Mouse (Mus musculus) forebrain, embryonic 13.5 days (tissue): ENCODE measurements around the gene Gm20388. TPM values are rescaled to one million over a fixed set of nuclear protein-coding genes. Genes with fewer than 3 reads are reported as not detected.
A peak's percentile ranks its signal among the peaks of the same experiment; 100 is the strongest.

Experiments
- ATAC-seq: fragments of 200-750 bp; cut with Nextera tagmentation; 2 replicates; pipeline ENCODE4 v1.8.0; 2017
- H3K27ac ChIP-seq: fragments of 300-500 bp; sonication (generic); 2 replicates; pipeline ENCODE4 v1.5.1; 2015; ENCODE audit warnings: inconsistent platforms, mild to moderate bottlenecking, moderate library complexity
- H3K27me3 ChIP-seq: fragments of 300-500 bp; sonication (generic); 2 replicates; pipeline ENCODE4 v1.6.1; 2015; ENCODE audit warnings: mild to moderate bottlenecking, inconsistent platforms
- H3K36me3 ChIP-seq: fragments of 300-500 bp; sonication (generic); 2 replicates; pipeline ENCODE4 v1.6.1; 2015; ENCODE audit warnings: mild to moderate bottlenecking, inconsistent platforms; ENCODE audit not compliant: poor library complexity, severe bottlenecking
- H3K4me1 ChIP-seq: fragments of 300-500 bp; sonication (generic); 2 replicates; pipeline ENCODE4 v1.6.1; 2015; ENCODE audit warnings: inconsistent platforms
- H3K4me2 ChIP-seq: fragments of 300-500 bp; sonication (generic); 2 replicates; pipeline ENCODE4 v1.6.1; 2015; ENCODE audit warnings: inconsistent platforms, mild to moderate bottlenecking, moderate library complexity
- H3K4me3 ChIP-seq: fragments of 300-500 bp; sonication (generic); 2 replicates; pipeline ENCODE4 v1.5.1; 2015; ENCODE audit warnings: mild to moderate bottlenecking, inconsistent platforms
- H3K9ac ChIP-seq: fragments of 300-500 bp; sonication (generic); 2 replicates; pipeline ENCODE4 v1.6.1; 2015; ENCODE audit warnings: mild to moderate bottlenecking, inconsistent platforms
- H3K9me3 ChIP-seq: fragments of 300-500 bp; sonication (generic); replicated peaks from 2 replicates; pipeline ENCODE4 v1.6.1; 2016; ENCODE audit warnings: inconsistent platforms
- WGBS: fragments of 180-500 bp; shearing (Covaris S2); methylation state at CpG from one replicate; pipeline ENCODE4 v1.1.7; 2015; 5-methylcytosine and 5-hydroxymethylcytosine counted together
- polyA plus RNA-seq: library from polyadenylated mRNA; unstranded; fragments of >200 nt; fragmentation: Nextera tagmentation; extraction: Ambion mirVana; gene quantifications from 2 replicates; pipeline ENCODE4 v1.2.1, GENCODE M21; 2015

Gene Gm20388
- polyA plus RNA-seq, 1 experiment from 2014 or later, result 5.6 TPM

- no peak for ATAC-seq
- H3K4me1 ChIP-seq, result peaks cover 4% of the 10 kb centered on the region; the same call in 1 of the 2 replicates
These were observed 2287.9 kb downstream of the Gm20388 start for GRCm38 (mm10) chr8:122198378-122199025.

GRCm38 (mm10) chr8:122199191-122199590 lies 2288.6 kb downstream of the Gm20388 start:
- Histone ChIP-seq H3K4me1 (peaks cover 4% of the 10 kb centered on the region; the same call in 1 of the 2 replicates), H3K4me2 (no peak overlapping the region), H3K27ac (no peak overlapping the region), H3K9ac (no peak overlapping the region), H3K9me3 (no peaks in the 10 kb centered on the region), H3K27me3 (no peaks in the 10 kb centered on the region), H3K4me3 (no peak overlapping the region), H3K36me3 (no peaks in the 10 kb centered on the region)
- ATAC-seq, result no peak
- WGBS, result 88% methylated on average over 9 of the region's 9 CpGs

More at GRCm38 (mm10) chr8:122198378-122199025, 2287.9 kb downstream of the Gm20388 start:
- Histone ChIP-seq H3K9ac (no peak overlapping the region), H3K27ac (no peak overlapping the region), H3K36me3 (no peaks in the 10 kb centered on the region), H3K9me3 (no peaks in the 10 kb centered on the region), H3K4me2 (no peak overlapping the region), H3K4me3 (no peak overlapping the region), H3K27me3 (no peaks in the 10 kb centered on the region)
- 77% methylated on average over 12 of the region's 12 CpGs for WGBS

GRCm38 (mm10) chr8:122199841-122200240 lies 2289.2 kb downstream of the Gm20388 start:
- Histone ChIP-seq H3K27me3 (no peaks in the 10 kb centered on the region), H3K4me3 (no peak overlapping the region), H3K9me3 (no peaks in the 10 kb centered on the region), H3K27ac (no peak overlapping the region), H3K36me3 (no peaks in the 10 kb centered on the region), H3K4me1 (no peaks in the 10 kb centered on the region), H3K9ac (no peak overlapping the region), H3K4me2 (no peak overlapping the region)
- 76% methylated on average over 4 of the region's 4 CpGs for WGBS
- ATAC-seq, result no peak

- Histone ChIP-seq H3K27ac (no peak overlapping the region), H3K9ac (no peak overlapping the region), H3K36me3 (no peaks in the 10 kb centered on the region), H3K27me3 (no peaks in the 10 kb centered on the region), H3K4me3 (no peak overlapping the region), H3K4me2 (no peak overlapping the region), H3K4me1 (no peaks in the 10 kb centered on the region), H3K9me3 (no peaks in the 10 kb centered on the region; the same call in 1 of the 2 replicates)
- no peak for ATAC-seq
- 75% methylated on average over 3 of the region's 3 CpGs for WGBS
These were observed 2300.9 kb downstream of the Gm20388 start for GRCm38 (mm10) chr8:122211591-122211990.

- no peak overlapping the region for H3K9ac ChIP-seq
- no peak overlapping the region for H3K4me3 ChIP-seq
- H3K36me3 ChIP-seq, result no peaks in the 10 kb centered on the region
- H3K27me3 ChIP-seq, result no peaks in the 10 kb centered on the region
- no peak overlapping the region for H3K27ac ChIP-seq
- no peaks in the 10 kb centered on the region for H3K4me1 ChIP-seq
- no peaks in the 10 kb centered on the region for H3K9me3 ChIP-seq
- WGBS, result 87% methylated on average over 8 of the region's 8 CpGs
- no peak overlapping the region for H3K4me2 ChIP-seq
- ATAC-seq, result no peak
These were observed 2305.0 kb downstream of the Gm20388 start for GRCm38 (mm10) chr8:122215630-122216029.

- WGBS, result 72% methylated on average over 6 of the region's 6 CpGs
- Histone ChIP-seq H3K36me3 (no peaks in the 10 kb centered on the region), H3K9me3 (no peaks in the 10 kb centered on the region), H3K4me3 (no peak overlapping the region), H3K27ac (no peak overlapping the region), H3K9ac (no peak overlapping the region), H3K27me3 (no peaks in the 10 kb centered on the region), H3K4me2 (no peak overlapping the region), H3K4me1 (no peaks in the 10 kb centered on the region)
- ATAC-seq, result no peak
These were observed 2305.8 kb downstream of the Gm20388 start for GRCm38 (mm10) chr8:122216433-122216832.

- no peaks in the 10 kb centered on the region for H3K36me3 ChIP-seq
These were observed 2307.0 kb downstream of the Gm20388 start for GRCm38 (mm10) chr8:122217456-122218177.

GRCm38 (mm10) chr8:122223976-122224649 lies 2313.5 kb downstream of the Gm20388 start:
- Histone ChIP-seq H3K36me3 (no peaks in the 10 kb centered on the region), H3K4me3 (no peak overlapping the region), H3K4me2 (no peak overlapping the region), H3K27me3 (peaks cover 27% of the 10 kb centered on the region), H3K9ac (no peak overlapping the region), H3K4me1 (0 out of 2 replicates have a peak, but pooled peaks cover 5% of the 10 kb centered on the region), H3K27ac (no peak overlapping the region), H3K9me3 (no peaks in the 10 kb centered on the region)
- 66% methylated on average over 10 of the region's 10 CpGs for WGBS
- ATAC-seq, result no peak

More at GRCm38 (mm10) chr8:122217456-122218177, 2307.0 kb downstream of the Gm20388 start:
- H3K27me3 ChIP-seq, result no peaks in the 10 kb centered on the region
- no peak overlapping the region for H3K27ac ChIP-seq
- no peak overlapping the region for H3K9ac ChIP-seq
- 86% methylated on average over 10 of the region's 10 CpGs for WGBS
- H3K4me1 ChIP-seq, result no peaks in the 10 kb centered on the region
- H3K9me3 ChIP-seq, result no peaks in the 10 kb centered on the region
- no peak overlapping the region for H3K4me2 ChIP-seq
- no peak for ATAC-seq
- no peak overlapping the region for H3K4me3 ChIP-seq

- 42% methylated on average over 6 of the region's 6 CpGs for WGBS
- Histone ChIP-seq H3K36me3 (no peaks in the 10 kb centered on the region), H3K4me3 (no peak overlapping the region), H3K27me3 (peaks cover 32% of the 10 kb centered on the region), H3K4me1 (peaks cover 6% of the 10 kb centered on the region; the same call in 1 of the 2 replicates), H3K9ac (no peak overlapping the region), H3K27ac (no peak overlapping the region), H3K9me3 (no peaks in the 10 kb centered on the region), H3K4me2 (no peak overlapping the region)
- ATAC-seq, result 0 out of 2 replicates have a peak, but pooled peaks have one; percentile 38
These were observed 2314.0 kb downstream of the Gm20388 start for GRCm38 (mm10) chr8:122224650-122225022.

- WGBS, result 77% methylated on average over 10 of the region's 10 CpGs
- Histone ChIP-seq H3K27me3 (peaks cover 40% of the 10 kb centered on the region), H3K4me3 (no peak overlapping the region), H3K27ac (no peak overlapping the region), H3K36me3 (no peaks in the 10 kb centered on the region), H3K4me2 (no peak overlapping the region), H3K4me1 (peaks cover 14% of the 10 kb centered on the region), H3K9ac (no peak overlapping the region), H3K9me3 (no peaks in the 10 kb centered on the region)
- ATAC-seq, result no peak
These were observed 2314.8 kb downstream of the Gm20388 start for GRCm38 (mm10) chr8:122225446-122225845.

- ATAC-seq, result no peak
- H3K4me3 ChIP-seq, result no peak overlapping the region
- H3K9ac ChIP-seq, result no peak overlapping the region
- no peak overlapping the region for H3K27ac ChIP-seq
- H3K9me3 ChIP-seq, result no peaks in the 10 kb centered on the region
- peaks cover 59% of the 10 kb centered on the region for H3K27me3 ChIP-seq
- peaks cover 19% of the 10 kb centered on the region for H3K4me1 ChIP-seq
- 83% methylated on average over 6 of the region's 6 CpGs for WGBS
- no peak overlapping the region for H3K4me2 ChIP-seq
- H3K36me3 ChIP-seq, result no peaks in the 10 kb centered on the region
These were observed 2316.7 kb downstream of the Gm20388 start for GRCm38 (mm10) chr8:122227345-122227744.
